Mouse (Mus musculus) left cerebral cortex, postnatal 36 days (tissue): ENCODE data around the gene Tgds. TPM values are rescaled to one million over a fixed set of nuclear protein-coding genes. Genes with fewer than 3 reads are reported as not detected.
"Not testable (repeated sequence)": the region's sequence is repeated elsewhere in the genome, so short reads cannot be mapped to it uniquely, and the experiment has no call there.

Experiments
- DNase-seq, 2 experiments: peaks; one replicate each; pipeline ENCODE4 v3.0.0; 2021 to 2022; ENCODE audit warnings: low spot score in 2 of 2, mixed read lengths in 1 of 2
- intact Hi-C: fragments of 180-260 bp; cut with DNase I; formaldehyde crosslinking; loops from one replicate; pipeline ENCODE4 v1.15.1; 2025
- total RNA-seq, 2 experiments: library from RNA; stranded (reverse); gene quantifications; 2 replicates each; pipeline ENCODE4 v1.2.3; 2021

Gene Tgds
- 1 to 10 TPM; 5.4 to 5.6 TPM for total RNA-seq

DNA sequence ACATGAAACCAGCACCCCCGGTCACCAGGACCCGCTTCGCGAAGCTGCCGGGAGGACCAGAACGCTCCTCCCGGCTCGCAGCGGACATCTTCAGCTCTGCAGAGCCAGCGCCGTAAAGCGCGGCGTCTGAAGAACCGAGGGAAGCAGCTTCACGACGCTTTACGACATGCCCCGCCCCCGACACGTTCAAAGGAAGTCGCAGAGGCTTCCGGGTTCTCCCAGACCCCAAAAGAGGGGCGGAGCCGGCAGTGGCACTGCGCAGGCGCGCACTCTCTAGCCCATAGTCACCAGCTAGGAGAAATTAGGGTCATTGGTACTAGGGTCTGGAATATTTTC lies at the start of gene Tgds:
Gene Tgds, minus strand, starts transcription at position 114 of the 336 bp plus-strand sequence.
- DNase-seq, result peak; percentile 97 to 99
- intact Hi-C loops, result loop anchor here (5.0 kb wide), 1 partner anchor 125 kb away; no protein-coding TSS in a partner anchor

DNA sequence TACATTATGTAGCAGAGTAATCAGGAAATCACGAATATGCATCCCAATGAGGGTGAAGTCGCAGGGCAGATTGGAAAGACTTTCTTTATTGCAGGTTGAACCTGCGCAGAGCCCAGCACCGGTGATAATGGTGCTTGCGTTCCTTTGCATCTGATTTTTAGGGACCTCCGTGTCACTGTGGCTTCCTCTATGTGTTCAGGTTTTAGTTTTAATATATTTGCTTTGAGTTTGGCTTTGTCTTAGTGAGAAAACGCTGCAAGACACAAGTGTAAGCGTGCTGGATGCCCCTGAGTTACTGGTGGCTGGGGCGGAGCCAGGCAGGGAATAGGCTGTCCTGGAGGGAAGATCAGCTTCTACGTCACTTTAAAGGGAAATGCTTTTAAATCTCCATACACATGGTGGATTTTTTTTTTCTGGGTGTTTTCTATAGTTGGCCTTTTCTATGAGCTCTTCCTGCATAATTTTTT lies 48.2 kb upstream of the Tgds start:
- peak; percentile 32 to 46 for DNase-seq
- intact Hi-C loops, result no loop called here

DNA sequence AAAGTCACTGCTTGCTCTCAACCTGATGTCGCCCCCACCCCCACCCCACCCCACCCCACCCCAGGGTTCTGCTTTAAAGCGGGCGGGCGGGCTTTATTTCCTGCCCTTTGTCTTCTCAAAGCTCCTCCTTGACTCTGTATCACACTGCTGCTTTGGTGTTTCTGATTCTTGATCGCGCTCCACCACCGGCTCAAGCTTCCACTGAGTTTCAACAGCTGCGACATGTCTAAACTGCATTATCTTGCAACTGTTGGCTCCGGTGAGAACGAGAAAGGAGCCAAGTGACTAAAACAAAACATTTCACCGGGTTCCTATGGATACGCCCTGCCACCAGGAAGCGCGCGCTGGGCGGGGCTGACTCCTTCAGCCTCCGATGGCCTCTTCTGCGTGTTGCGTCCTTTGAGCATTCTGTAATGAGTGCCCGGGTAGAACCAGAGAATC lies 47.6 kb upstream of the Tgds start:
- intact Hi-C loops, result no loop called here
- peak in 1 of 2 experiments; percentile 29 for DNase-seq

DNA sequence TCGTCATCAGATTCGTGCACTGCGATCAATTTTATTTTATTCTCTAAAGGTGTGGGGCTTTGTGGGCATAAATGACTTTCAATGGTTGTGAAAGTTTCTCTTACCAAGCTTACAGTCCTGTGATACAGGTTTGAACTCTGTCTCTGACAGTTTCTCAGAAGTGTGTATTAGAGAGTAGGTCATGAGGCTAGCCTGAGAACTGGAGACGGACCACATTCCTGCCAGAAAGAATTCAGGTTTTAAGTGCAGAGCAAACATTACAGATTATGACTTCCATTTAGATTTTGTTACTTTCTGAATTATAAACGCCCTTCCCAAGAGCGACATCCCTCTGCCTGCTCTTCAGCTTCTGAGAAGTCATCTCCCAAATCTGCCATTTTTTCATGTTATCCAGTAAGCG lies 47.1 kb upstream of the Tgds start:
- DNase-seq, result no peak
- intact Hi-C loops, result no loop called here

- intact Hi-C loops, result no loop called here
- no peak for DNase-seq
Observed at GRCm38 (mm10) chr14:118179251-118179650, 46.7 kb upstream of the Tgds start.

DNA sequence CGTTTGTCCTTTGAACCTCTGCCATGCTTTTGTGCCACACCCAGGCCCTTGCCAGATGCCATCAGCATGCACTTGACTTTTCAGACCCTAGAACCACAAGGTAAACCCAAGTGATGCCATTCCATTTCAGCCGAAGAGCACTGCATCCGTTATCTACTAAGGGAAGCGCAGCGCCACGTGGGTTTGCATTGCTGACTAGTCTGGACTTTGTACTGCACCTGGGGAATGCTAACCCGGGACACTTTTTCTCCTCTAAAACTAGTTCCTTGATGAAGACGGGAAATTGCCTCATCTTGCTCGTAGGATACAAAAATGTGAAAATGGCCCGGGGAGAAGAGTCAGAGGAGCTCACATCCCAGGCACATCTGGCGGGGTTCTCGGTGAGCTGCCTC lies 43.1 kb upstream of the Tgds start:
- no peak for DNase-seq
- intact Hi-C loops, result no loop called here

GRCm38 (mm10) chr14:118175071-118175693 lies 42.6 kb upstream of the Tgds start:
- DNase-seq, result no peak
- intact Hi-C loops, result no loop called here

DNA sequence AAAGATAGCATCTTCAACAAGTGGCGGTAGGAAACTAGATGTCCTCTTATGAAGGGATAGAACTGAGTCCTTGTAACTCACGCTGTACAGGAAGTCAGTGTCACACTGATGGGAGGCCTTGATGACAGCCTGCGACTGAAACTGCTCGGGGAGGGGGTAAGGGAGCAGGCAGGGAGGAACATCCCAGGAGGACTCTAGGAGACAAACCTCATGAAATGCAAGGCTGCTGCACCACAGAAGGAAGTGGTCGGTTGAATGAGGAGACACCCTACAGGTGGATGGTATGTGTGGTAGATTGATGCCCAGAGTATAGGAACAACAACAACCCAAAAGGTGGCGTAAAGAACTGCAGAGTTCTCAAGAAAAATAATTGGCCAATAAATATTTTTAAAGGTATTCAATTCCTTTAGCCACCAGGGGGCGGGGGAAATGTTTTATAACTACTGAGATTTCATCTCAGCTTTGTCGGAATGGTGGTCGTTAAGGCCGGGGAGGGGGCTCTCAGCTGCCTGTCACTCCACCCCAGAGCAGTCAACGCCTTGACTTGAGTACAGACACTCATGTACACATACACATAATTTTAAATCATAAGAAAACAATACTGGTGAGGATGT lies 41.1 kb upstream of the Tgds start:
- intact Hi-C loops, result loop anchor here (5.0 kb wide), 1 partner anchor 419 kb away; no protein-coding TSS in a partner anchor

GRCm38 (mm10) chr14:118168776-118169175 lies 36.2 kb upstream of the Tgds start:
- intact Hi-C loops, result no loop called here
- no peak for DNase-seq

More for the DNA sequence above, 41.1 kb upstream of the Tgds start:
- DNase-seq, result no peak

- peak; percentile 17 to 18 for DNase-seq
- intact Hi-C loops, result no loop called here
Observed at GRCm38 (mm10) chr14:118162640-118163039, 30.1 kb upstream of the Tgds start.

GRCm38 (mm10) chr14:118161751-118162150 lies 29.2 kb upstream of the Tgds start:
- DNase-seq, result no peak
- intact Hi-C loops, result no loop called here

DNA sequence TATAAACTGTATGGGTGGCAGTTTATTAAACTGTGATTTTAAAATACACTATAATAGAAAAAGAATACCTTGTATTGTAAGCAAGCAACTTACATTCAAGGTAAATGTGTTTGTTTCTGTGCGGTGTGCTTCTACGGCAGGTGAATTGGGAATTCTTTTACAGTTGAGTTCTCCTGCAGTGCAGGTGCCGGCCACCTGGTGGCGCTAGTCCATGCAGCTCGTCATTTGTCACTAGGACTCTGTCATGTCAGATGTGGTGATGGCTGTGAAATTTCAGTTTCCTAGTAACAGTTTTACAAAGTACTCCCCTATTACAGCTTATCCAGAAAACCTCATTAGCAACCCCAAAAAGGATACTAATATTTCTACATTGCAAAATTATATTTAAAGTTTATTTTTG lies 24.6 kb upstream of the Tgds start:
- intact Hi-C loops, result no loop called here
- DNase-seq, result peak; percentile 43 to 48

- intact Hi-C loops, result no loop called here
- no peak for DNase-seq
Observed at GRCm38 (mm10) chr14:118156740-118157139, 24.2 kb upstream of the Tgds start.

DNA sequence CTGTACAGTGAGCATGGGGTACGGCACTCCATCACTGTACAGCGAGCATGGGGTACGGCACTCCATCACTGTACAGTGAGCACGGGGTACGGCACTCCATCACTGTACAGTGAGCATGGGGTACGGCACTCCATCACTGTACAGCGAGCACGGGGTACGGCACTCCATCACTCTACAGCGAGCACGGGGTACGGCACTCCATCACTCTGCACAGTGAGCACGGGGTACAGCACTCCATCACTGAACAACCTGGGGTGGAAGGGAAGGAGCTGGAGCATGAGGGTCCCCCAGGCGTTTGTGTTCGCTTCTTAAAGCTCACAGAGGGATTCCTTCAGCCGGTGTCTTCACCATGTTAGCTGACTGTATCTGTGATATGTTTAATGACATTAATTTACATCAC lies 23.5 kb upstream of the Tgds start:
- intact Hi-C loops, DNase-seq: not testable (repeated sequence)

- intact Hi-C loops, result loop anchor here (5.0 kb wide), 1 partner anchor 150 kb away; no protein-coding TSS in a partner anchor
- no peak for DNase-seq
Observed at GRCm38 (mm10) chr14:118152294-118152651, 19.7 kb upstream of the Tgds start.

GRCm38 (mm10) chr14:118151651-118152293 lies 19.2 kb upstream of the Tgds start:
- peak in 1 of 2 experiments; percentile 27 for DNase-seq
- intact Hi-C loops, result loop anchor here (5.0 kb wide), 1 partner anchor 149 kb away; no protein-coding TSS in a partner anchor

GRCm38 (mm10) chr14:118150656-118151551 lies 18.3 kb upstream of the Tgds start:
- intact Hi-C loops, result loop anchor here (5.0 kb wide), 1 partner anchor 149 kb away; no protein-coding TSS in a partner anchor
- no peak for DNase-seq

GRCm38 (mm10) chr14:118148554-118148953 lies 16.0 kb upstream of the Tgds start:
- no peak for DNase-seq
- intact Hi-C loops, result no loop called here

DNA sequence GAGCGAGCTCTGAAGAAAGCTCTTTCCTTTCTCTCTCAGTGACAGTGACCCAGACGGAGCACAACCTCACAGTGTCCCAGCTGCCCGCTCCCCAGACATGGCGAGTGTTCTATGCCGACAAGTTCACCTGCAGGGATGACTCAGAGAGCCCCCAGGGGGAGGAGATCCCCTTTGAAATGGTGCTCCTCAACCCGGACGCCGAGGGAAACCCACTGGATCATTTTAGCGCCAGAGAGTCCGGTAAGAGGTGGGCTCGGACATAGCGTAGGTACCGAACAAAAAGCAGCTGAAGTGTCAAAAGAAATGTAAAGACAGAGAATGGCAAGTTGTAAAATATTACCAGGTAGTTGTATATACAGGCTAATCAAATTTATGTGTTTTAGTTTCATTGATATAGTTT lies 15.5 kb upstream of the Tgds start:
- no peak for DNase-seq
- intact Hi-C loops, result no loop called here

DNA sequence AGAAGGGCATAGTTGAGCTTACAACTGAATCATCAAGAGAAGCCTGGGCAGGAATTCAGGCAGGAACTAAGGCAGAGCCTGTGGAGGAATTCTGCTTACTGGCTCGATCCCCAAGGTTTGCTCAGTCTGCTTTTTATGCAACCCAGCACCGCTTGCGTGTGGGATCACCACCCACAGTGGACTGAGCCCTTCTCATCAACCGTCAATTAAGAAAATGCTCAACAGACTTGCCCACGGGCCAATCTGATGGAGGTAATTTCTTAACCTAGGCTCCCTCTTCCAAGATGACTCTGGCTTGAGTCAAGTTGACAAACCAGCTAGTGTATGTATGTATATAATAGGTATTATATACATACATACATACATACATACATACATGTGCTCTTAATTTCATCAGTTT lies 9.7 kb upstream of the Tgds start:
- no peak for DNase-seq
- intact Hi-C loops, result no loop called here
